Mouse (Mus musculus): ENCODE results near the gene Rarb.

Rarb gene

GRCm38 (mm10) chr14:16537433-16537832, 281.5 kb downstream of the Rarb start:
- no peak for DNase-seq (ENCODE audit: low spot score in 2 of 2)

GRCm38 (mm10) chr14:16528631-16529030, 290.3 kb downstream of the Rarb start:
- DNase-seq (ENCODE audit: low spot score in 2 of 2), result no peak

GRCm38 (mm10) chr14:16526120-16526519, 292.8 kb downstream of the Rarb start:
- DNase-seq (ENCODE audit: low spot score in 2 of 2), result peak; percentile 37 to 60

GRCm38 (mm10) chr14:16525137-16525924, 293.6 kb downstream of the Rarb start:
- no peak for DNase-seq (ENCODE audit: low spot score in 2 of 2)

GRCm38 (mm10) chr14:16522852-16523251, 296.1 kb downstream of the Rarb start:
- no peak for DNase-seq (ENCODE audit: low spot score in 2 of 2)

- no peak for DNase-seq (ENCODE audit: low spot score in 2 of 2)
Observed at GRCm38 (mm10) chr14:16519588-16520167, 299.3 kb downstream of the Rarb start.

GRCm38 (mm10) chr14:16517958-16518357, 301.0 kb downstream of the Rarb start:
- DNase-seq (ENCODE audit: low spot score in 2 of 2), result no peak

GRCm38 (mm10) chr14:16515731-16516130, 303.2 kb downstream of the Rarb start:
- DNase-seq (ENCODE audit: low spot score in 2 of 2), result no peak

GRCm38 (mm10) chr14:16510574-16510973, 308.4 kb downstream of the Rarb start:
- DNase-seq (ENCODE audit: low spot score in 2 of 2), result no peak

GRCm38 (mm10) chr14:16509825-16510224, 309.1 kb downstream of the Rarb start:
- DNase-seq (ENCODE audit: low spot score in 2 of 2), result no peak

GRCm38 (mm10) chr14:16508760-16509159, 310.2 kb downstream of the Rarb start:
- DNase-seq (ENCODE audit: low spot score in 2 of 2), result no peak

- DNase-seq (ENCODE audit: low spot score in 2 of 2), result peak; percentile 45 to 82
Observed at GRCm38 (mm10) chr14:16497226-16497661, 321.7 kb downstream of the Rarb start.

GRCm38 (mm10) chr14:16483656-16484380, 335.1 kb downstream of the Rarb start:
- peak in 1 of 2 experiments; percentile 33 for DNase-seq (ENCODE audit: low spot score in 2 of 2)

GRCm38 (mm10) chr14:16480621-16481020, 338.3 kb downstream of the Rarb start:
- no peak for DNase-seq (ENCODE audit: low spot score in 2 of 2)

- DNase-seq (ENCODE audit: low spot score in 2 of 2), result no peak
Observed at GRCm38 (mm10) chr14:16479521-16479920, 339.4 kb downstream of the Rarb start.

- DNase-seq (ENCODE audit: low spot score in 2 of 2), result no peak
Observed at GRCm38 (mm10) chr14:16478606-16479323, 340.2 kb downstream of the Rarb start.

GRCm38 (mm10) chr14:16448269-16448987, 370.5 kb downstream of the Rarb start:
- DNase-seq (ENCODE audit: low spot score in 2 of 2), result no peak

- no peak for DNase-seq (ENCODE audit: low spot score in 2 of 2)
Observed at GRCm38 (mm10) chr14:16447587-16447986, 371.4 kb downstream of the Rarb start.

GRCm38 (mm10) chr14:16444859-16445258, 374.1 kb downstream of the Rarb start:
- DNase-seq (ENCODE audit: low spot score in 2 of 2), result no peak

- DNase-seq (ENCODE audit: low spot score in 2 of 2), result no peak
Observed at GRCm38 (mm10) chr14:16439385-16440126, 379.4 kb downstream of the Rarb start.

GRCm38 (mm10) chr14:16437386-16437785, 381.6 kb downstream of the Rarb start:
- DNase-seq (ENCODE audit: low spot score in 2 of 2), result no peak
